Mouse (Mus musculus) heart, embryonic 13.5 days (tissue): ENCODE data around the gene Ucn3. TPM values are rescaled to one million over a fixed set of nuclear protein-coding genes. Genes with fewer than 3 reads are reported as not detected.
"Not testable (repeated sequence)": the region's sequence is repeated elsewhere in the genome, so short reads cannot be mapped to it uniquely, and the experiment has no call there.

ENCODE experiments used
- ATAC-seq: fragments of 200-750 bp; cut with Nextera tagmentation; 2 replicates; pipeline ENCODE4 v1.8.0; 2017; ENCODE audit warnings: moderate TSS enrichment; ENCODE audit not compliant: insufficient number of reproducible peaks, low FRiP score, low TSS enrichment; ENCODE audit errors: extremely low read depth
- H3K27ac ChIP-seq: fragments of 300-500 bp; sonication (generic); replicated peaks from 2 replicates; pipeline ENCODE4 v1.5.1; 2015; ENCODE audit warnings: moderate library complexity, mild to moderate bottlenecking, inconsistent platforms
- H3K27me3 ChIP-seq: fragments of 300-500 bp; sonication (generic); replicated peaks from 2 replicates; pipeline ENCODE4 v1.6.1; 2015; ENCODE audit warnings: mild to moderate bottlenecking, inconsistent platforms
- H3K36me3 ChIP-seq: fragments of 300-500 bp; sonication (generic); 2 replicates; pipeline ENCODE4 v1.6.1; 2015; ENCODE audit warnings: mild to moderate bottlenecking, inconsistent platforms
- H3K4me1 ChIP-seq: fragments of 300-500 bp; sonication (generic); 2 replicates; pipeline ENCODE4 v1.6.1; 2015; ENCODE audit warnings: inconsistent platforms
- H3K4me2 ChIP-seq: fragments of 300-500 bp; sonication (generic); 2 replicates; pipeline ENCODE4 v1.6.1; 2015; ENCODE audit warnings: inconsistent platforms, mild to moderate bottlenecking, moderate library complexity
- H3K4me3 ChIP-seq: fragments of 300-500 bp; sonication (generic); 2 replicates; pipeline ENCODE4 v1.5.1; 2015; ENCODE audit warnings: moderate library complexity, mild to moderate bottlenecking, inconsistent platforms
- H3K9ac ChIP-seq: fragments of 300-500 bp; sonication (generic); 2 replicates; pipeline ENCODE4 v1.6.1; 2015; ENCODE audit warnings: inconsistent platforms, mild to moderate bottlenecking, moderate library complexity
- H3K9me3 ChIP-seq: fragments of 300-500 bp; sonication (generic); 2 replicates; pipeline ENCODE4 v1.6.1; 2016; ENCODE audit warnings: inconsistent platforms
- WGBS: fragments of 180-500 bp; shearing (Covaris S2); methylation state at CpG from one replicate; pipeline ENCODE4 v1.1.7; 2015; ENCODE audit warnings: mixed read lengths; 5-methylcytosine and 5-hydroxymethylcytosine counted together
- polyA plus RNA-seq: library from polyadenylated mRNA; unstranded; fragments of >200 nt; fragmentation: Nextera tagmentation; extraction: Ambion mirVana; gene quantifications from 2 replicates; pipeline ENCODE4 v1.2.1, GENCODE M21; 2015

The Ucn3 gene
- polyA plus RNA-seq, 1 experiment from 2014 or later: not detected

- H3K4me1 ChIP-seq: peaks cover 20% of the 10 kb centered on the region
- no peak overlapping the region for H3K4me2 ChIP-seq
- no peak for ATAC-seq
- no peak overlapping the region for H3K4me3 ChIP-seq
- H3K9ac ChIP-seq: no peak overlapping the region
- H3K27me3 ChIP-seq: no peaks in the 10 kb centered on the region
- H3K9me3 ChIP-seq: no peaks in the 10 kb centered on the region
- 90% methylated on average over 5 of the region's 5 CpGs for WGBS
- peaks cover 42% of the 10 kb centered on the region for H3K36me3 ChIP-seq
- no peak overlapping the region for H3K27ac ChIP-seq
Measured at GRCm38 (mm10) chr13:3910356-3910755, 34.8 kb downstream of the Ucn3 start.

GRCm38 (mm10) chr13:3908262-3908661, 36.9 kb downstream of the Ucn3 start:
- Histone ChIP-seq H3K4me1 (peaks cover 15% of the 10 kb centered on the region), H3K36me3 (peaks cover 40% of the 10 kb centered on the region), H3K4me2 (no peak overlapping the region), H3K27me3 (no peaks in the 10 kb centered on the region), H3K4me3 (no peak overlapping the region), H3K9ac (no peak overlapping the region), H3K9me3 (no peaks in the 10 kb centered on the region), H3K27ac (peak overlapping the region; percentile 25; the same call in 1 of the 2 replicates)
- WGBS: 54% methylated on average over 4 of the region's 4 CpGs
- ATAC-seq: no peak

- peaks cover 38% of the 10 kb centered on the region for H3K36me3 ChIP-seq
- no peaks in the 10 kb centered on the region for H3K9me3 ChIP-seq
- no peak overlapping the region for H3K9ac ChIP-seq
- H3K4me2 ChIP-seq: no peak overlapping the region
- no peak overlapping the region for H3K4me3 ChIP-seq
- ATAC-seq: no peak
- WGBS: 58% methylated on average over 6 of the region's 6 CpGs
- peaks cover 15% of the 10 kb centered on the region for H3K4me1 ChIP-seq
- no peak overlapping the region for H3K27ac ChIP-seq
- no peaks in the 10 kb centered on the region for H3K27me3 ChIP-seq
Measured at GRCm38 (mm10) chr13:3907151-3907696, 37.9 kb downstream of the Ucn3 start.

- Histone ChIP-seq H3K36me3 (peaks cover 16% of the 10 kb centered on the region), H3K9me3 (no peaks in the 10 kb centered on the region), H3K27ac (no peak overlapping the region), H3K4me2 (no peak overlapping the region), H3K9ac (no peak overlapping the region), H3K27me3 (no peaks in the 10 kb centered on the region), H3K4me1 (peaks cover 1% of the 10 kb centered on the region; the same call in 1 of the 2 replicates), H3K4me3 (no peak overlapping the region)
- ATAC-seq: no peak
- WGBS: 85% methylated on average over 9 of the region's 9 CpGs
Measured at GRCm38 (mm10) chr13:3899301-3899700, 45.8 kb downstream of the Ucn3 start.

- not testable (repeated sequence) for ATAC-seq, H3K9ac ChIP-seq, H3K4me3 ChIP-seq, H3K4me1 ChIP-seq, H3K9me3 ChIP-seq, H3K27ac ChIP-seq, H3K4me2 ChIP-seq, H3K27me3 ChIP-seq
- peaks cover 13% of the 10 kb centered on the region for H3K36me3 ChIP-seq
- WGBS: 88% methylated on average over 5 of the region's 5 CpGs
Measured at GRCm38 (mm10) chr13:3898202-3898601, 46.9 kb downstream of the Ucn3 start.

DNA sequence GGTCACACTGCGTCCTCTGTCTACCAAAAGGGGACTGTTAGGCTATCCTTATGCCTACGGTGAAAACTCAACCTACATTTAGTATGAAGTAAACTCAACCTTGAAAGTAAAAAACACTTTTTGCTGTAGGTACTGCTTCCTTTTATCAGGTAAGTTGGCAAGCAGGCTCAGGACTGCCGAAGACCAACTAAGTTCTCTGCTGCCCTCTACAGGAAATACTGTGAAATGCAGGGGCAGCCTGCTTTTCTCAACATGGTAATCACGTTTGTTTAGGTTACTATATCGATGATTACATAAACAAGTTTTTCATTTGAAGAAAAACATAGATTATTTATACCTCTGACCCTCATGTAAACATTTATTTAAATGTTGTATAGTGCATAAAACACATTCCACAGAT, 48.2 kb downstream of the Ucn3 start:
- H3K9ac ChIP-seq: no peak overlapping the region
- no peaks in the 10 kb centered on the region for H3K27me3 ChIP-seq
- no peak overlapping the region for H3K4me3 ChIP-seq
- ATAC-seq: no peak
- 34% methylated on average over 5 of the region's 5 CpGs for WGBS
- H3K4me2 ChIP-seq: no peak overlapping the region
- no peaks in the 10 kb centered on the region for H3K9me3 ChIP-seq
- no peak overlapping the region for H3K27ac ChIP-seq
- peaks cover 14% of the 10 kb centered on the region for H3K4me1 ChIP-seq
- 0 out of 2 replicates have a peak, but pooled peaks cover 9% of the 10 kb centered on the region for H3K36me3 ChIP-seq

DNA sequence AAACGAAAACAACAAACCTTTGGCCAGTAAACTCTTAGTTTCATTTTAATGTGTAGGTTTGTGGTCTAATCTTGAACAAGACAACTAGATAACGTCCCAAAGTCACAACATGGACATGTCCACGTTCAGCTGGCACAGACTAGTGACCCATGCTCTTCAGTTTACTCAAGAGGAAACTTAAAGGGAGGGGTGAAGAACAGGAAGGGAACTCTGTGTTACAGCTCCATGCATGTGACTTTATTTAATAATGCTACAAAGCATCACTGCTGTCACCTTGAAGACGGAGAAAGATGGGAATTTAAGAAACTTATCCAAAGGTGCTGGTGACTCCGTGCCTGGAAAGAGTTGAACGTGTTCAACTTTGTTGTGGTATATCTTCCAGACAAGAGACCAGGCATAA, 49.1 kb downstream of the Ucn3 start:
- peaks cover 21% of the 10 kb centered on the region for H3K4me1 ChIP-seq
- H3K4me2 ChIP-seq: no peak overlapping the region
- H3K9ac ChIP-seq: no peak overlapping the region
- no peaks in the 10 kb centered on the region for H3K27me3 ChIP-seq
- H3K4me3 ChIP-seq: no peak overlapping the region
- no peak for ATAC-seq
- no peak overlapping the region for H3K27ac ChIP-seq
- H3K36me3 ChIP-seq: 0 out of 2 replicates have a peak, but pooled peaks cover 9% of the 10 kb centered on the region
- WGBS: 82% methylated on average over 6 of the region's 6 CpGs
- H3K9me3 ChIP-seq: no peaks in the 10 kb centered on the region

GRCm38 (mm10) chr13:3895397-3895980, 49.7 kb downstream of the Ucn3 start:
- Histone ChIP-seq H3K27me3 (no peaks in the 10 kb centered on the region), H3K9me3 (no peaks in the 10 kb centered on the region), H3K4me3 (no peak overlapping the region), H3K9ac (no peak overlapping the region), H3K4me2 (no peak overlapping the region), H3K27ac (no peak overlapping the region), H3K4me1 (peaks cover 21% of the 10 kb centered on the region), H3K36me3 (0 out of 2 replicates have a peak, but pooled peaks cover 8% of the 10 kb centered on the region)
- ATAC-seq: no peak
- WGBS: 71% methylated on average over 8 of the region's 8 CpGs

DNA sequence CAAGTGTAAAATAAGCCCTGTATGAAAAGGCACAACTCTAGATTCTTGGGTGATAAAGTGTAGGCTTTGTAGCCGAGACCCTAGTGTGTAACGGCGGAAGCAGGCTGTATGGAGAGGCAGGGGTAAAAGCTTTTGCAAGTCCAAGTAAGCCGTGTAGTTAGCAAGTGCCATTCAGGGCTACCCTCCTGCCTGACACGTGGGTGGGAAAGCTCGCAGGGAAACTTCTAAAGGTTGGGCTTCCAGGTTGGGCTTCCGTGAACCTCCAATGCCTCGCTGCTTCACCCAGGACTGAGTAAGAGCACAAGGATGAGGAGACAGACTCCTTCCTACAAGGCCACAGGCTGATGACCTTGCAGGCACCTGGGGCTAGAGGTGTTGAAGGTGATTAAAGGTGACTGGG, 50.6 kb downstream of the Ucn3 start:
- H3K4me1 ChIP-seq: peaks cover 28% of the 10 kb centered on the region
- H3K36me3 ChIP-seq: 0 out of 2 replicates have a peak, but pooled peaks cover 6% of the 10 kb centered on the region
- no peaks in the 10 kb centered on the region for H3K9me3 ChIP-seq
- no peak for ATAC-seq
- H3K4me3 ChIP-seq: no peak overlapping the region
- no peaks in the 10 kb centered on the region for H3K27me3 ChIP-seq
- WGBS: 72% methylated on average over 8 of the region's 8 CpGs
- H3K9ac ChIP-seq: no peak overlapping the region
- no peak overlapping the region for H3K27ac ChIP-seq
- H3K4me2 ChIP-seq: no peak overlapping the region

- peaks cover 10% of the 10 kb centered on the region for H3K36me3 ChIP-seq
- peak overlapping the region; percentile 89 for H3K27ac ChIP-seq
- WGBS: under 1% methylated on average over 35 of the region's 35 CpGs
- peak; percentile 99 for ATAC-seq
- peak overlapping the region; percentile 77 for H3K4me2 ChIP-seq
- peak overlapping the region; percentile 89 for H3K9ac ChIP-seq
- H3K27me3 ChIP-seq: no peaks in the 10 kb centered on the region
- H3K4me1 ChIP-seq: peaks cover 33% of the 10 kb centered on the region
- H3K4me3 ChIP-seq: peak overlapping the region; percentile 79
- H3K9me3 ChIP-seq: no peaks in the 10 kb centered on the region
Measured at GRCm38 (mm10) chr13:3893126-3893734, 51.9 kb downstream of the Ucn3 start.

GRCm38 (mm10) chr13:3892601-3893000, 52.5 kb downstream of the Ucn3 start:
- no peak for ATAC-seq
- 9% methylated on average over 7 of the region's 7 CpGs for WGBS

More at GRCm38 (mm10) chr13:3892601-3893000, 52.5 kb downstream of the Ucn3 start:
- Histone ChIP-seq H3K27me3 (no peaks in the 10 kb centered on the region), H3K4me3 (peak overlapping the region; percentile 79), H3K4me1 (peaks cover 33% of the 10 kb centered on the region), H3K9ac (peak overlapping the region; percentile 89), H3K9me3 (no peaks in the 10 kb centered on the region), H3K4me2 (peak overlapping the region; percentile 77), H3K27ac (peak overlapping the region; percentile 36; the same call in 1 of the 2 replicates), H3K36me3 (peaks cover 16% of the 10 kb centered on the region)
